9 mouse cellular contexts compared by ENCODE assay signal in genomic region chr2:27734328-27734727, GRCm38 (mm10). TPM values are rescaled to one million over a fixed set of nuclear protein-coding genes. Genes with fewer than 3 reads are reported as not detected.
DNase-seq lines count a peak whose midpoint lies in the region; ATAC-seq and TF ChIP-seq lines count a peak whose summit lies in the region.
"Had no signal": no experiment of that assay in that cellular context is flagged by ENCODE, and none has a peak within 500 bp of the region (broad histone marks: within the 10 kb centered on the region; RNA-seq: fewer than 3 reads in every experiment).

No protein-coding gene starts in this region.

- no peak for DNase-seq in forebrain, embryonic 10.5 days (ENCODE audit: extremely low spot score, low spot score)
- peak; percentile 58 for DNase-seq in testis, postnatal 10 days (ENCODE audit: low spot score)
- no peak for DNase-seq in testis, postnatal 14 days (ENCODE audit: low spot score)
- peak; percentile 60 to 64 for DNase-seq in kidney, postnatal 4 days
- peak; percentile 38 for DNase-seq in stomach, postnatal 0 days (ENCODE audit: low spot score)

- TF ChIP-seq EP300 in stomach, postnatal 0 days (optimal IDR thresholded peaks at IDR 0.05) = no peak

- TF ChIP-seq CTCF in stomach, postnatal 0 days (IDR thresholded peaks at IDR 0.05; ENCODE audit: low read depth) = no peak

- peaks cover 55% of the 10 kb centered on the region for H3K4me1 ChIP-seq in forebrain, embryonic 10.5 days
- peaks cover 22% of the 10 kb centered on the region for H3K4me1 ChIP-seq in forebrain, embryonic 15.5 days
- H3K4me1 ChIP-seq in stomach, postnatal 0 days (replicated peaks; ENCODE audit: control insufficient read depth, insufficient read depth) = peaks cover 22% of the 10 kb centered on the region
- peaks cover 31% of the 10 kb centered on the region for H3K4me1 ChIP-seq in forebrain, embryonic 12.5 days

- no peak overlapping the region for H3K4me3 ChIP-seq in forebrain, embryonic 10.5 days
- H3K4me3 ChIP-seq in forebrain, embryonic 15.5 days = no peak overlapping the region
- no peak overlapping the region for H3K4me3 ChIP-seq in stomach, postnatal 0 days (ENCODE audit: low read depth, low read length)
- H3K4me3 ChIP-seq in forebrain, embryonic 12.5 days (replicated peaks) = no peak overlapping the region
- H3K4me3 ChIP-seq: erythroblast, embryonic 14.5 days had no signal

- no peak overlapping the region for H3K9ac ChIP-seq in forebrain, embryonic 15.5 days (replicated peaks)
- 0 out of 2 replicates have a peak overlapping the region, but pooled peaks have one; percentile 4 for H3K9ac ChIP-seq in stomach, postnatal 0 days (ENCODE audit: low read length)
- H3K9ac ChIP-seq in forebrain, embryonic 12.5 days = no peak overlapping the region

- peaks cover 9% of the 10 kb centered on the region for H3K27me3 ChIP-seq in forebrain, embryonic 10.5 days (ENCODE audit: poor library complexity, severe bottlenecking)
- no peaks in the 10 kb centered on the region for H3K27me3 ChIP-seq in forebrain, embryonic 15.5 days
- no peaks in the 10 kb centered on the region for H3K27me3 ChIP-seq in stomach, postnatal 0 days (ENCODE audit: control insufficient read depth, insufficient read depth, low read length)
- H3K27me3 ChIP-seq in forebrain, embryonic 12.5 days = no peaks in the 10 kb centered on the region; the same call in 1 of the 2 replicates

- ATAC-seq in forebrain, embryonic 15.5 days (replicated peaks) = no peak
- no peak for ATAC-seq in stomach, postnatal 0 days (ENCODE audit: low FRiP score, low TSS enrichment)
- no peak for ATAC-seq in frontal cortex, adult (ENCODE audit: low TSS enrichment)
- no peak for ATAC-seq in forebrain, embryonic 12.5 days (ENCODE audit: low FRiP score)

- H3K9me3 ChIP-seq in forebrain, embryonic 10.5 days = no peaks in the 10 kb centered on the region
- no peaks in the 10 kb centered on the region for H3K9me3 ChIP-seq in forebrain, embryonic 15.5 days
- H3K9me3 ChIP-seq in stomach, postnatal 0 days (ENCODE audit: control insufficient read depth, low read length) = no peaks in the 10 kb centered on the region
- no peaks in the 10 kb centered on the region for H3K9me3 ChIP-seq in forebrain, embryonic 12.5 days

- WGBS in forebrain, embryonic 10.5 days = 25% methylated on average over 1 of the region's 1 CpGs
- 5% methylated on average over 1 of the region's 1 CpGs for WGBS in forebrain, embryonic 15.5 days
- 0% methylated on average over 1 of the region's 1 CpGs for WGBS in stomach, postnatal 0 days
- WGBS in forebrain, embryonic 12.5 days = 8% methylated on average over 1 of the region's 1 CpGs

- H3K27ac ChIP-seq in forebrain, embryonic 10.5 days = peak overlapping the region; percentile 49; the same call in 1 of the 2 replicates
- no peak overlapping the region for H3K27ac ChIP-seq in forebrain, embryonic 15.5 days (replicated peaks)
- peak overlapping the region; percentile 69 for H3K27ac ChIP-seq in stomach, postnatal 0 days (replicated peaks)
- no peak overlapping the region for H3K27ac ChIP-seq in forebrain, embryonic 12.5 days

- H3K36me3 ChIP-seq in forebrain, embryonic 10.5 days (replicated peaks) = peaks cover 21% of the 10 kb centered on the region
- no peaks in the 10 kb centered on the region for H3K36me3 ChIP-seq in forebrain, embryonic 15.5 days
- H3K36me3 ChIP-seq in stomach, postnatal 0 days (ENCODE audit: control insufficient read depth, insufficient read depth, low read length) = peaks cover 4% of the 10 kb centered on the region; the same call in 1 of the 2 replicates
- peaks cover 7% of the 10 kb centered on the region for H3K36me3 ChIP-seq in forebrain, embryonic 12.5 days (replicated peaks)

- H3K4me2 ChIP-seq in forebrain, embryonic 15.5 days (replicated peaks) = no peak overlapping the region
- H3K4me2 ChIP-seq in stomach, postnatal 0 days (replicated peaks; ENCODE audit: low read depth) = no peak overlapping the region
- H3K4me2 ChIP-seq in forebrain, embryonic 12.5 days = no peak overlapping the region

RNA-seq across cellular contexts. Expression of gene Rxra, which starts 58.1 kb away (rescaled TPM):
- 7.7 and 7.8 TPM in 2 replicates for polyA plus RNA-seq in forebrain, embryonic 10.5 days (2016; fragmentation: Nextera tagmentation; extraction: Ambion mirVana)
- 3.2 TPM in 2 replicates for polyA plus RNA-seq in forebrain, embryonic 15.5 days (2015; fragmentation: Nextera tagmentation; extraction: Ambion mirVana)
- polyA plus RNA-seq in stomach, postnatal 0 days (2015; fragmentation: Nextera tagmentation; extraction: Ambion mirVana) = 8.7 and 10.5 TPM in 2 replicates
- 6.7 and 7.8 TPM in 2 replicates for polyA plus RNA-seq in forebrain, embryonic 12.5 days (2016; fragmentation: Nextera tagmentation; extraction: Ambion mirVana)

Comparison
In these comparisons a context has a peak if more than half of its experiments do, and no peak if none do; other contexts are left out.
1. DNase-seq: peak in testis, postnatal 10 days (single experiment), kidney, postnatal 4 days (2 of 2) and stomach, postnatal 0 days (single experiment); none in forebrain, embryonic 10.5 days (single experiment) and testis, postnatal 14 days (single experiment).
2. H3K27ac ChIP-seq: peak in forebrain, embryonic 10.5 days (single experiment) and stomach, postnatal 0 days (single experiment); none in forebrain, embryonic 15.5 days (single experiment) and forebrain, embryonic 12.5 days (single experiment).